Mouse (Mus musculus) lung, postnatal 0 days (tissue): ENCODE results near the gene Hdhd3.

Experiments
- CTCF ChIP-seq: IDR thresholded peaks from 2 replicates; pipeline ENCODE4 v1.5.1; 2016; ENCODE audit warnings: antibody characterized with exemption, mild to moderate bottlenecking
- EP300 ChIP-seq: IDR thresholded peaks from 2 replicates; pipeline ENCODE4 v1.6.1; 2016; ENCODE audit warnings: antibody characterized with exemption, mild to moderate bottlenecking, control low read depth

- no peak for TF ChIP-seq CTCF
- TF ChIP-seq EP300 = no peak
Measured at GRCm38 (mm10) chr4:62526256-62526655, 23.0 kb upstream of the Hdhd3 start.
